Mouse (Mus musculus) C2C12 (cell line): Measurements from ENCODE around the gene Oas1g.

Experiments used
- CEBPB ChIP-seq: IDR thresholded peaks from one replicate; pipeline ENCODE4 v1.6.1; 2011; ENCODE audit warnings: low read depth, mild to moderate bottlenecking, control low read depth, moderate library complexity
- CTCF ChIP-seq: IDR thresholded peaks from one replicate; pipeline ENCODE4 v1.5.1; 2011; ENCODE audit not compliant: control insufficient read depth, insufficient read depth, insufficient read length
- MYOG ChIP-seq: IDR thresholded peaks from one replicate; pipeline ENCODE4 v1.6.1; 2011; ENCODE audit not compliant: control insufficient read depth, insufficient read length; ENCODE audit errors: extremely low read depth
- USF1 ChIP-seq: IDR thresholded peaks from one replicate; pipeline ENCODE4 v1.6.1; 2011; ENCODE audit warnings: low read depth, mild to moderate bottlenecking, control low read depth, moderate library complexity

DNA sequence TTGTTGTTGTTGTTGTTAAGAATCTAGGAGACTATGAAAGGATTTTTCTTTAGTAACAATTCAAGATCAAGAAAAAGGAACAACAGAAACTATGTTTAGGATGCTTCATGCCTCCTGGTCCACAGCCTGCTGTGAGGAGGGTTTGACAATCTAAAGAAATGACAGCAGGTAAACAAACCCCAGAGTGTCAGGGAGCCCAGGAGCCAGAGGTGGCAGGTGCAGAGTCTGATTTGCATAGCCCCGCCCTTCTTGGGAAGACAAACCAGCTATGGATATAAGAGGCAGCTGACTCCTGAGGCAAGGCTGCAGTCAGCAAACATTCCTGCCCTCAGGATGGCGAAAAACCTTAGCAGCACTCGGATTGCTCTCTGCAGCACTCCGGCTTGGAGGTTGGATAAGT lies 26.3 kb downstream of the Oas1g start, which contains the start of gene Oas1h:
- TF ChIP-seq CTCF (no peak), MYOG (no peak), USF1 (no peak), CEBPB (no peak)
